Mouse (Mus musculus) kidney, embryonic 14.5 days (tissue): ENCODE results near the gene 2310022B05Rik. TPM values are rescaled to one million over a fixed set of nuclear protein-coding genes. Genes with fewer than 3 reads are reported as not detected.

ENCODE experiments used
- ATAC-seq: fragments of 200-750 bp; cut with Nextera tagmentation; 2 replicates; pipeline ENCODE4 v1.8.0; 2017; ENCODE audit warnings: moderate number of reproducible peaks, mild to moderate bottlenecking, moderate TSS enrichment, moderate library complexity; ENCODE audit not compliant: low FRiP score, low TSS enrichment
- H3K27ac ChIP-seq: fragments of 300-500 bp; sonication (generic); 2 replicates; pipeline ENCODE4 v1.5.1; 2014; ENCODE audit warnings: low read depth, mild to moderate bottlenecking, low read length, moderate library complexity, mixed read lengths
- H3K27me3 ChIP-seq: fragments of 300-500 bp; sonication (generic); 2 replicates; pipeline ENCODE4 v1.6.1; 2014; ENCODE audit warnings: mild to moderate bottlenecking, low read length; ENCODE audit not compliant: control insufficient read depth, insufficient read depth
- H3K36me3 ChIP-seq: fragments of 300-500 bp; sonication (generic); 2 replicates; pipeline ENCODE4 v1.6.1; 2014; ENCODE audit warnings: low read length, mixed read lengths; ENCODE audit not compliant: control insufficient read depth, insufficient read depth
- H3K4me1 ChIP-seq: fragments of 300-500 bp; sonication (generic); 2 replicates; pipeline ENCODE4 v1.6.1; 2014; ENCODE audit warnings: low read length, mixed read lengths; ENCODE audit not compliant: control insufficient read depth, insufficient read depth
- H3K4me2 ChIP-seq: fragments of 300-500 bp; sonication (generic); replicated peaks from 2 replicates; pipeline ENCODE4 v1.6.1; 2014; ENCODE audit warnings: low read depth, mild to moderate bottlenecking, low read length
- H3K4me3 ChIP-seq: fragments of 300-500 bp; sonication (generic); 2 replicates; pipeline ENCODE4 v1.5.1; 2014; ENCODE audit warnings: mild to moderate bottlenecking, low read length
- H3K9ac ChIP-seq: fragments of 300-500 bp; sonication (generic); 2 replicates; pipeline ENCODE4 v1.6.1; 2014; ENCODE audit warnings: low read depth, mild to moderate bottlenecking, low read length, moderate library complexity
- H3K9me3 ChIP-seq: fragments of 300-500 bp; sonication (generic); 2 replicates; pipeline ENCODE4 v1.6.1; 2016; ENCODE audit warnings: low read length; ENCODE audit not compliant: control insufficient read depth
- WGBS: fragments of 180-500 bp; shearing (Covaris S2); extraction: QIAGEN DNeasy Blood & Tissue Kit; methylation state at CpG from one replicate; pipeline ENCODE4 v1.1.7; 2014; 5-methylcytosine and 5-hydroxymethylcytosine counted together
- polyA plus RNA-seq: library from polyadenylated mRNA; unstranded; fragments of >200 nt; fragmentation: Nextera tagmentation; extraction: Ambion mirVana; gene quantifications from 2 replicates; pipeline ENCODE4 v1.2.1, GENCODE M21; 2014

The 2310022B05Rik gene
- polyA plus RNA-seq, 1 experiment from 2014 or later: 38.8 TPM

GRCm38 (mm10) chr8:124631966-124632365 lies 31.2 kb downstream of the 2310022B05Rik start:
- no peak; the same call in 1 of the 2 replicates for ATAC-seq
- no peak overlapping the region for H3K4me2 ChIP-seq

GRCm38 (mm10) chr8:124630891-124631290 lies 32.3 kb downstream of the 2310022B05Rik start:
- no peaks in the 10 kb centered on the region for H3K27me3 ChIP-seq

More at GRCm38 (mm10) chr8:124631966-124632365, 31.2 kb downstream of the 2310022B05Rik start:
- Histone ChIP-seq H3K27ac (peak overlapping the region; percentile 55; the same call in 1 of the 2 replicates), H3K4me1 (peaks cover 7% of the 10 kb centered on the region; the same call in 1 of the 2 replicates), H3K27me3 (no peaks in the 10 kb centered on the region), H3K9ac (no peak overlapping the region), H3K4me3 (no peak overlapping the region), H3K36me3 (peaks cover 13% of the 10 kb centered on the region; the same call in 1 of the 2 replicates), H3K9me3 (no peaks in the 10 kb centered on the region)
- WGBS: 42% methylated on average over 7 of the region's 7 CpGs

GRCm38 (mm10) chr8:124630489-124630888 lies 32.7 kb downstream of the 2310022B05Rik start:
- Histone ChIP-seq H3K36me3 (no peaks in the 10 kb centered on the region; the same call in 1 of the 2 replicates), H3K4me1 (peaks cover 7% of the 10 kb centered on the region; the same call in 1 of the 2 replicates), H3K27ac (no peak overlapping the region), H3K9me3 (no peaks in the 10 kb centered on the region), H3K9ac (no peak overlapping the region), H3K27me3 (no peaks in the 10 kb centered on the region), H3K4me2 (no peak overlapping the region), H3K4me3 (no peak overlapping the region)
- ATAC-seq: no peak
- WGBS: 76% methylated on average over 6 of the region's 6 CpGs

More at GRCm38 (mm10) chr8:124630891-124631290, 32.3 kb downstream of the 2310022B05Rik start:
- Histone ChIP-seq H3K4me3 (no peak overlapping the region), H3K9me3 (no peaks in the 10 kb centered on the region), H3K36me3 (peaks cover 3% of the 10 kb centered on the region; the same call in 1 of the 2 replicates), H3K9ac (no peak overlapping the region), H3K4me1 (peaks cover 7% of the 10 kb centered on the region; the same call in 1 of the 2 replicates), H3K27ac (no peak overlapping the region), H3K4me2 (no peak overlapping the region)
- ATAC-seq: no peak
- 82% methylated on average over 4 of the region's 4 CpGs for WGBS

- WGBS: 92% methylated on average over 9 of the region's 9 CpGs
- Histone ChIP-seq H3K4me1 (no peaks in the 10 kb centered on the region), H3K4me3 (no peak overlapping the region), H3K27ac (no peak overlapping the region), H3K4me2 (no peak overlapping the region), H3K36me3 (no peaks in the 10 kb centered on the region), H3K27me3 (no peaks in the 10 kb centered on the region), H3K9me3 (no peaks in the 10 kb centered on the region), H3K9ac (no peak overlapping the region)
- no peak for ATAC-seq
Observed at GRCm38 (mm10) chr8:124626251-124626650, 36.9 kb downstream of the 2310022B05Rik start.

- H3K27ac ChIP-seq: no peak overlapping the region
- H3K4me3 ChIP-seq: no peak overlapping the region
- no peaks in the 10 kb centered on the region for H3K9me3 ChIP-seq
- no peak for ATAC-seq
- H3K4me1 ChIP-seq: no peaks in the 10 kb centered on the region
- WGBS: 64% methylated on average over 5 of the region's 5 CpGs
- no peaks in the 10 kb centered on the region; the same call in 1 of the 2 replicates for H3K27me3 ChIP-seq
- no peaks in the 10 kb centered on the region for H3K36me3 ChIP-seq
- no peak overlapping the region for H3K4me2 ChIP-seq
- no peak overlapping the region for H3K9ac ChIP-seq
Observed at GRCm38 (mm10) chr8:124621255-124621654, 41.9 kb downstream of the 2310022B05Rik start.

- H3K27me3 ChIP-seq: no peaks in the 10 kb centered on the region; the same call in 1 of the 2 replicates
- 68% methylated on average over 9 of the region's 9 CpGs for WGBS
Observed at GRCm38 (mm10) chr8:124618252-124618651, 44.9 kb downstream of the 2310022B05Rik start.

GRCm38 (mm10) chr8:124617266-124617869 lies 45.8 kb downstream of the 2310022B05Rik start:
- WGBS: 7% methylated on average over 17 of the region's 17 CpGs

More at GRCm38 (mm10) chr8:124618252-124618651, 44.9 kb downstream of the 2310022B05Rik start:
- Histone ChIP-seq H3K36me3 (no peaks in the 10 kb centered on the region), H3K9ac (no peak overlapping the region), H3K27ac (no peak overlapping the region), H3K4me3 (no peak overlapping the region), H3K9me3 (no peaks in the 10 kb centered on the region), H3K4me1 (no peaks in the 10 kb centered on the region), H3K4me2 (no peak overlapping the region)
- no peak for ATAC-seq

GRCm38 (mm10) chr8:124614325-124614724 lies 48.8 kb downstream of the 2310022B05Rik start:
- WGBS: 86% methylated on average over 5 of the region's 6 CpGs
- H3K4me2 ChIP-seq: no peak overlapping the region
- H3K27me3 ChIP-seq: no peaks in the 10 kb centered on the region; the same call in 1 of the 2 replicates
- no peaks in the 10 kb centered on the region for H3K9me3 ChIP-seq
- H3K9ac ChIP-seq: no peak overlapping the region
- H3K36me3 ChIP-seq: no peaks in the 10 kb centered on the region
- ATAC-seq: no peak
- no peak overlapping the region for H3K27ac ChIP-seq
- no peaks in the 10 kb centered on the region for H3K4me1 ChIP-seq
- H3K4me3 ChIP-seq: no peak overlapping the region

More at GRCm38 (mm10) chr8:124617266-124617869, 45.8 kb downstream of the 2310022B05Rik start:
- peak overlapping the region; percentile 38 for H3K4me3 ChIP-seq
- H3K27me3 ChIP-seq: no peaks in the 10 kb centered on the region; the same call in 1 of the 2 replicates
- H3K36me3 ChIP-seq: no peaks in the 10 kb centered on the region
- peak; percentile 90 for ATAC-seq
- H3K9me3 ChIP-seq: no peaks in the 10 kb centered on the region
- H3K4me1 ChIP-seq: no peaks in the 10 kb centered on the region
- H3K27ac ChIP-seq: no peak overlapping the region
- peak overlapping the region; percentile 38 for H3K9ac ChIP-seq
- H3K4me2 ChIP-seq: peak overlapping the region; percentile 59

GRCm38 (mm10) chr8:124608972-124609353 lies 54.2 kb downstream of the 2310022B05Rik start:
- Histone ChIP-seq H3K4me1 (no peaks in the 10 kb centered on the region), H3K27me3 (no peaks in the 10 kb centered on the region), H3K4me2 (no peak overlapping the region), H3K9me3 (no peaks in the 10 kb centered on the region), H3K36me3 (no peaks in the 10 kb centered on the region), H3K4me3 (no peak overlapping the region), H3K9ac (no peak overlapping the region), H3K27ac (no peak overlapping the region)
- WGBS: 85% methylated on average over 9 of the region's 9 CpGs
- no peak for ATAC-seq
